Mouse (Mus musculus) hindbrain, embryonic 13.5 days (tissue): Measurements from ENCODE around the gene Med1. TPM values are rescaled to one million over a fixed set of nuclear protein-coding genes. Genes with fewer than 3 reads are reported as not detected.

Experiments used
- ATAC-seq: fragments of 200-750 bp; cut with Nextera tagmentation; 2 replicates; pipeline ENCODE4 v1.8.0; 2017; ENCODE audit warnings: moderate TSS enrichment; ENCODE audit not compliant: low FRiP score
- H3K27ac ChIP-seq: fragments of 300-500 bp; sonication (generic); 2 replicates; pipeline ENCODE4 v1.5.1; 2015; ENCODE audit warnings: inconsistent platforms, mild to moderate bottlenecking, moderate library complexity
- H3K27me3 ChIP-seq: fragments of 300-500 bp; sonication (generic); 2 replicates; pipeline ENCODE4 v1.6.1; 2015; ENCODE audit warnings: mild to moderate bottlenecking, inconsistent platforms
- H3K36me3 ChIP-seq: fragments of 300-500 bp; sonication (generic); 2 replicates; pipeline ENCODE4 v1.6.1; 2015; ENCODE audit warnings: mild to moderate bottlenecking, inconsistent platforms
- H3K4me1 ChIP-seq: fragments of 300-500 bp; sonication (generic); replicated peaks from 2 replicates; pipeline ENCODE4 v1.6.1; 2015; ENCODE audit warnings: inconsistent platforms
- H3K4me2 ChIP-seq: fragments of 300-500 bp; sonication (generic); 2 replicates; pipeline ENCODE4 v1.6.1; 2015; ENCODE audit warnings: inconsistent platforms, mild to moderate bottlenecking, moderate library complexity
- H3K4me3 ChIP-seq: fragments of 300-500 bp; sonication (generic); 2 replicates; pipeline ENCODE4 v1.5.1; 2015; ENCODE audit warnings: mild to moderate bottlenecking, inconsistent platforms
- H3K9ac ChIP-seq: fragments of 300-500 bp; sonication (generic); 2 replicates; pipeline ENCODE4 v1.6.1; 2015; ENCODE audit warnings: mild to moderate bottlenecking, inconsistent platforms
- H3K9me3 ChIP-seq: fragments of 300-500 bp; sonication (generic); 2 replicates; pipeline ENCODE4 v1.6.1; 2016; ENCODE audit warnings: inconsistent platforms
- WGBS: fragments of 180-500 bp; shearing (Covaris S2); methylation state at CpG from one replicate; pipeline ENCODE4 v1.1.7; 2015; 5-methylcytosine and 5-hydroxymethylcytosine counted together
- microRNA-seq: library from miRNA; unstranded; fragments of <30 nt; microRNA quantifications from one replicate; pipeline ENCODE4, GENCODE M21; 2016
- polyA plus RNA-seq: library from polyadenylated mRNA; unstranded; fragments of >200 nt; fragmentation: Nextera tagmentation; extraction: Ambion mirVana; gene quantifications from 2 replicates; pipeline ENCODE4 v1.2.1, GENCODE M21; 2015

Med1 gene
- polyA plus RNA-seq, 1 experiment from 2014 or later: 67.0 TPM

DNA sequence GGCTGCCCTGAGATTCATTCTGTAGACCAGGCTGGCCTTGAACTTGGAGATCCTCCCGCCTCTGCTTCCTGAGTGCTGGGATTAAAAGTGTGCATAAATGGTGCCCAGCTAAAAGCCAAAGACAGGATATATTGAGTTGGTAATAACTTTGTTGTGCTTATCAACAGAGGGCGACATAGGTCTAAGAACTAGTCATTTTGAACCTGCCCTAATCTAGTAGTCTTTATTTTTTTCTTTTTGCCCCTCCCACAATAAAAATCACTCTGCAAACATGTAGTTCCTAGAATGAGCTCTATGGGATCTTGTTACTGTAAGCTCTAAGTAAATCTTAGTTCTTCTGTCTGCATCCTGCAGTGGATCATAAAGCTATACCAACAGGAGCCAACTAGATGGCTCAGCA lies 50.5 kb downstream of the Med1 start:
- H3K9ac ChIP-seq: no peak overlapping the region
- peaks cover 27% of the 10 kb centered on the region for H3K4me1 ChIP-seq
- no peak overlapping the region for H3K27ac ChIP-seq
- 88% methylated on average over 2 of the region's 2 CpGs for WGBS
- no peak overlapping the region for H3K4me3 ChIP-seq
- no peaks in the 10 kb centered on the region; the same call in 1 of the 2 replicates for H3K36me3 ChIP-seq
- H3K9me3 ChIP-seq: no peaks in the 10 kb centered on the region
- no peaks in the 10 kb centered on the region for H3K27me3 ChIP-seq
- no peak for ATAC-seq
- H3K4me2 ChIP-seq: no peak overlapping the region

DNA sequence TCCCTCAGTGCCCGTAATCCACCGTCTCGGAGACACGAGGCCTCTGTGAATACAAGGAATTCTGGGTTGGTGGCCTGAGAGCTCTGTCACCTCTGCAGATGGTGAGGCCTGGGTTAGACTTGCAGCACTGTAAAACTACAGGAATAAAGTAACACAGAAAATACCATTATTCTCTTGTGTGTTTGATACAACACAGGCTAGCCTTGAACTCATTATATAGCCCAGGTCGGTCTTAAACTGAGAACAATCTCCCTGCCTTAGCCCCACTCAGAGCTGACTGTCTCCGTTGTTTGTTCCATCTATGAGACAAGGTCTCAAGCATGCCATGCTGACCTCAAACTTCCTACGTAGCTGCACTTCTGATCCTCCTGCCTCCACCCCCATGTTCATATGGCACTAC lies 54.2 kb downstream of the Med1 start:
- no peak overlapping the region for H3K9ac ChIP-seq
- 83% methylated on average over 7 of the region's 7 CpGs for WGBS
- ATAC-seq: no peak

DNA sequence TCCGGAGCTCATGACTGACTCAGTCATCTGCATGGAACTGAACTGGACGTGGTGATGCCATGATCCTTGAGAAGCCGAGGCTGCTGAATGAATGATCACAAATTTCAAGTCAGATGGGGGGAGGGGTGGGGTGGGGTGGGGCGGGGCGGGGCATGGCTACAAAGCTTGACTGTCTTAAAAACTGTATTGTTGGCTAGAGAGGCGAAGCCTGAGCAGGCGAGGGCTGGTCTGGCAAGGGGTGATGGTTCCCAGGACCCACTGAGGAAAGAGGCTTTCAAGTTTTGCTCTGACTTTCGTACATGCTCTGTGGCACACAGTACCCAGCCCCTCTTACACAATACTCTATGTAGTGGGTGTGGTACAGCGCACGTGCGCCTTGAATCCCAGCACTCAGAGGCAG lies 55.3 kb downstream of the Med1 start:
- peaks cover 3% of the 10 kb centered on the region; the same call in 1 of the 2 replicates for H3K36me3 ChIP-seq
- H3K4me2 ChIP-seq: no peak overlapping the region
- no peak overlapping the region for H3K27ac ChIP-seq
- no peaks in the 10 kb centered on the region for H3K27me3 ChIP-seq
- peaks cover 6% of the 10 kb centered on the region; the same call in 1 of the 2 replicates for H3K4me1 ChIP-seq
- ATAC-seq: no peak
- no peak overlapping the region for H3K9ac ChIP-seq
- H3K9me3 ChIP-seq: no peaks in the 10 kb centered on the region
- H3K4me3 ChIP-seq: no peak overlapping the region
- 87% methylated on average over 11 of the region's 11 CpGs for WGBS

More for the DNA sequence above, 54.2 kb downstream of the Med1 start:
- no peak overlapping the region for H3K4me2 ChIP-seq
- no peaks in the 10 kb centered on the region for H3K9me3 ChIP-seq
- H3K36me3 ChIP-seq: peaks cover 3% of the 10 kb centered on the region; the same call in 1 of the 2 replicates
- H3K27me3 ChIP-seq: no peaks in the 10 kb centered on the region
- no peak overlapping the region for H3K4me3 ChIP-seq
- no peak overlapping the region for H3K27ac ChIP-seq
- peaks cover 6% of the 10 kb centered on the region; the same call in 1 of the 2 replicates for H3K4me1 ChIP-seq

DNA sequence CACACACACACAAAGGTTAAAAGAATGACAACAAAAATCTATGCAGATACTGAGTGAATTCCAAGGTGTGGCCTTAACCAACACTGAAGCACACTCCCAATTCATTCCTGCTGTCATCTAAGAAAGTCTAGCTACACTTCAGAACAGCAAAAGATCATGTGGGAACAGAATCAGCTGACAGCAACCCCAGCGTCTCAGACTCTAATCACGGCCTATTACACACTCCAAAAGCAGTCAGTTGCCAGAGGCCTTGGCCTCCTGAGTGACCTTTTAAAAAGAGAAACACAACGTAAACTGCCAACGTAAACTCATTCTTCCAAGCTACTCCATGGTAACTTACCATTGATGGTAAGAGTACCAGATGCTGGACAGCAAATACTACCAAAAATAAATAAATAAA lies 58.1 kb downstream of the Med1 start:
- H3K27me3 ChIP-seq: no peaks in the 10 kb centered on the region
- no peaks in the 10 kb centered on the region for H3K9me3 ChIP-seq
- ATAC-seq: no peak
- no peak overlapping the region for H3K27ac ChIP-seq
- H3K4me3 ChIP-seq: no peak overlapping the region
- 0 out of 2 replicates have a peak, but pooled peaks cover 3% of the 10 kb centered on the region for H3K36me3 ChIP-seq
- no peak overlapping the region for H3K9ac ChIP-seq
- WGBS: 72% methylated on average over 4 of the region's 4 CpGs
- no peak overlapping the region for H3K4me2 ChIP-seq
- peaks cover 6% of the 10 kb centered on the region; the same call in 1 of the 2 replicates for H3K4me1 ChIP-seq

DNA sequence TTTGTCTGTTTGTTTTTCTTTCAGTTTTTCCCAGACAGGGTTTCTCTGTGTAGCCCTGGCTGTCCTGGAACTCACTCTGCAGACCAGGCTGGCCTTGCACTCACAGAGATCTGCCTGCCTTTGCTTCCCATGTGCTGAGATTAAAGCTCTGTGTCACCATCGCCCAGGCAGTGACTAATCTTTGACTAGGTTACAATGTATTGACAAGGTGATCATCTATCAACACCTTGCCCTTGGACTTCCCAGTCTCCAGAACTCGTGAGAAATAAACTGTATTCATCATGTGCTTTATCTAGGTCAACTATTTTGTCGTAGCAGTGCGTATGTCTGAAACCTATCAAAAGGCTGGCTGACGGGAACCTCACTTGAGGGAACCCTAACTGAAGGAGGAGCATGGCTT lies 69.7 kb downstream of the Med1 start:
- Histone ChIP-seq H3K9ac (no peak overlapping the region), H3K27ac (no peak overlapping the region), H3K4me1 (no peaks in the 10 kb centered on the region), H3K27me3 (no peaks in the 10 kb centered on the region), H3K9me3 (no peaks in the 10 kb centered on the region), H3K4me3 (no peak overlapping the region), H3K36me3 (peaks cover 42% of the 10 kb centered on the region), H3K4me2 (no peak overlapping the region)
- no peak for ATAC-seq
- WGBS: 95% methylated on average over 5 of the region's 5 CpGs

DNA sequence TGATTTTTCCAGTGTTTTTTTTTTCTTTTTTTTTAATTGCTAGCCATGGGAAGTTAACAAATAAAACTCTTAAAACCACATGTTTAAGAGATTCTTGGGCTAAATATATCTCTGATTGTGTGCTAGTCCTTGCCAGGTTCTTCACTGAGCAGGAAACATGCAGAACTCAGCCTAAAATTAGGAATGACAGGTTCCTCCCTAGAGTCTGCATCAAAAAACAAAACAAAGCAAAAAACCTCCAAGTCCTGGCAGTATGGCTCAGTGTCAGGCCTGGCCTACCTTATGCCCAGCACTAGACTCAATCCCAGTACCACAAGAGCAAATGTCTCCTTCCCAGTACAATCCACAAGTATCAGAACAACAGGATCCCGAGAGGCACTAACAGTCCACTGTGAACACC lies 78.7 kb downstream of the Med1 start:
- no peak overlapping the region for H3K4me2 ChIP-seq
- WGBS: 97% methylated on average over 1 of the region's 1 CpGs
- H3K4me1 ChIP-seq: no peaks in the 10 kb centered on the region
- H3K9me3 ChIP-seq: no peaks in the 10 kb centered on the region
- no peak overlapping the region for H3K4me3 ChIP-seq
- H3K27me3 ChIP-seq: no peaks in the 10 kb centered on the region
- no peak overlapping the region for H3K27ac ChIP-seq
- peaks cover 45% of the 10 kb centered on the region for H3K36me3 ChIP-seq
- ATAC-seq: no peak
- H3K9ac ChIP-seq: no peak overlapping the region

DNA sequence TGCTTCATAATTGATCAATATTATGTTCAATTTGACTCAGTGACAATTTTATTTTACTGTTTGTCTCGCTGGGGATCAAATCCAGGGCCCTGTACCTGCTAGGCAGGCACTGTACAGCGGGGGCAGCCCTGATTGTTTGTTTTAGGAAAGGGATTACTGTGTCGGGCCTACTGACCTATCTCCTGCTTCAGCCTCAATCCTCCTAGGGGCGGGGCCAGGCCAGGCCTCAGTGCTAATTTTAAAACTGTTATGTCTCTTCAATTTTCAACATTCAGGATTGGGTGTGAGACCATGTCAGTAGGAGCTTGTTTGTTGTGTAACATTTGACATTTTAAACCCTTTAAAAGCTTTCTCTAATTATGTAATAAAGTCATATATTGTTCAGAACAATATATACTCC lies 79.6 kb downstream of the Med1 start:
- Histone ChIP-seq H3K4me1 (no peaks in the 10 kb centered on the region), H3K9ac (no peak overlapping the region), H3K27me3 (no peaks in the 10 kb centered on the region), H3K27ac (no peak overlapping the region), H3K4me3 (no peak overlapping the region), H3K4me2 (no peak overlapping the region), H3K36me3 (peaks cover 50% of the 10 kb centered on the region), H3K9me3 (no peaks in the 10 kb centered on the region)
- WGBS: 82% methylated on average over 4 of the region's 4 CpGs
- ATAC-seq: no peak

DNA sequence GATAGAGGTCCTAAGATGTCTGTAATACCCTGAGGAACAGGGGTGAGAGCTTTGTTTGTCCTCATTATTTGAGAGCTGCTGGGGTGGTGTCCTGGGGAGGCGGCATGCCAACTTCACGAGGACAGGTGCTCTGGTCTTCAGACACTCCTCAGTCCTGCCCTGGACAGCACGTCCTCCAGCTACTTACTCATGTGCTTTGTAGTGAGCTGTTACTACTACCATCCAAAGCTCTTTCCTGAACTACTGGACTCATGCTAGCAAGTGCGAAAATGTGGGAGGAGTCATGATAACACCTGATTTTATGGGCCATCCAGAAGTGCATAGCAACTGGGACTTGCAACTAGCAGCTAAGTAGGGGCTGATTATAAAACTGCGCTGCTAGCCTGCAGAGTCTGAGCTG lies 83.4 kb downstream of the Med1 start:
- 93% methylated on average over 5 of the region's 5 CpGs for WGBS
- H3K4me3 ChIP-seq: no peak overlapping the region
- H3K9me3 ChIP-seq: no peaks in the 10 kb centered on the region
- H3K27ac ChIP-seq: no peak overlapping the region
- H3K4me1 ChIP-seq: no peaks in the 10 kb centered on the region
- H3K9ac ChIP-seq: no peak overlapping the region
- H3K4me2 ChIP-seq: no peak overlapping the region
- H3K36me3 ChIP-seq: peaks cover 72% of the 10 kb centered on the region
- no peaks in the 10 kb centered on the region for H3K27me3 ChIP-seq
- no peak for ATAC-seq

Small RNA genes within 50 kb of the gene (microRNA-seq; reads per million reads assigned to microRNA genes)
- gene Gm27399: not detected

Other genes starting within 250 kb of the Med1 start
- gene Plxdc1, start 206.8 kb downstream of the Med1 start, polyA plus RNA-seq: 0.60 and 0.89 TPM in 2 replicates
- gene Arl5c, start 197.1 kb downstream of the Med1 start, polyA plus RNA-seq: 10.7 TPM in 2 replicates
- 51.6 and 57.4 TPM in 2 replicates for gene Cacnb1, start 170.3 kb downstream of the Med1 start, polyA plus RNA-seq
- 689 and 706 TPM in 2 replicates for gene Rpl19, start 166.6 kb downstream of the Med1 start, polyA plus RNA-seq
- gene Stac2, start 139.8 kb downstream of the Med1 start, polyA plus RNA-seq: 4.2 and 5.2 TPM in 2 replicates
- 26.2 and 30.6 TPM in 2 replicates for gene Fbxl20, start 42.9 kb downstream of the Med1 start, polyA plus RNA-seq
- 12.1 and 12.2 TPM in 2 replicates for gene Cdk12, start 9.8 kb upstream of the Med1 start, polyA plus RNA-seq
- gene Neurod2, start 136.4 kb upstream of the Med1 start, polyA plus RNA-seq: 24.6 and 30.7 TPM in 2 replicates
- gene Ppp1r1b, start 155.1 kb upstream of the Med1 start, polyA plus RNA-seq: 1.1 and 2.4 TPM in 2 replicates
- 44.4 and 44.7 TPM in 2 replicates for gene Stard3, start 165.1 kb upstream of the Med1 start, polyA plus RNA-seq
- gene Tcap, start 190.5 kb upstream of the Med1 start, polyA plus RNA-seq: 0.21 and 0.35 TPM in 2 replicates
- 3.2 and 4.2 TPM in 2 replicates for gene Pnmt, start 193.2 kb upstream of the Med1 start, polyA plus RNA-seq
- gene Pgap3, start 207.2 kb upstream of the Med1 start, polyA plus RNA-seq: 9.4 and 10.4 TPM in 2 replicates
- gene Erbb2, start 219.2 kb upstream of the Med1 start, polyA plus RNA-seq: 8.4 and 9.9 TPM in 2 replicates
- gene Mien1, start 245.7 kb upstream of the Med1 start, polyA plus RNA-seq: 248 and 269 TPM in 2 replicates